Mouse (Mus musculus): Measurements from ENCODE around the gene Them7. TPM values are rescaled to one million over a fixed set of nuclear protein-coding genes. Genes with fewer than 3 reads are reported as not detected.
A peak's percentile ranks its signal among the peaks of the same experiment; 100 is the strongest.

Them7 gene
- total and polyA plus RNA-seq, 3 experiments, result not detected

GRCm38 (mm10) chr2:105427447-105427846, 203.3 kb downstream of the Them7 start:
- Histone ChIP-seq H3K9ac (ENCODE audit: control insufficient read depth, low read depth, low read length, poor library complexity, severe bottlenecking) (no peak overlapping the region), H3K9me3 (replicated peaks; ENCODE audit: insufficient read depth, low read length) (no peaks in the 10 kb centered on the region), H3K36me3 (ENCODE audit: control insufficient read depth in 1 of 2, insufficient read depth in 2 of 2, low read length in 2 of 2) (no peaks in the 10 kb centered on the region; a peak in 1 of 4 replicates), H3K27ac (ENCODE audit: control insufficient read depth, low read depth, low read length) (no peak overlapping the region), H3K4me1 (ENCODE audit: control insufficient read depth in 1 of 2, insufficient read depth in 2 of 2, low read length in 2 of 2) (peaks cover 0 to 3% of the 10 kb centered on the region in 2 experiments; a peak in 1 of 4 replicates), H3K79me2 (ENCODE audit: control insufficient read depth, insufficient read depth, low read length, poor library complexity) (no peaks in the 10 kb centered on the region), H3K27me3 (ENCODE audit: control insufficient read depth in 1 of 2, insufficient read depth in 2 of 2, low read length in 2 of 2) (peaks cover 0 to 1% of the 10 kb centered on the region in 2 experiments; a peak in 1 of 4 replicates), H3K4me3 (ENCODE audit: control insufficient read depth in 1 of 2, insufficient read depth in 1 of 2, low read depth in 2 of 2, low read length in 2 of 2) (no peak overlapping the region)
- TF ChIP-seq ZNF384 (IDR thresholded peaks at IDR 0.05; ENCODE audit: low read depth, low read length) (no peak), JUND (IDR thresholded peaks at IDR 0.05; ENCODE audit: low read depth, low read length) (no peak), SIN3A (IDR thresholded peaks at IDR 0.05; ENCODE audit: low read length) (no peak), TCF12 (IDR thresholded peaks at IDR 0.05; ENCODE audit: low read depth, low read length) (no peak), ETS1 (IDR thresholded peaks at IDR 0.05; ENCODE audit: low read depth, low read length) (no peak), TAL1 (IDR thresholded peaks at IDR 0.05; ENCODE audit: low read length) (no peak), ZMIZ1 (IDR thresholded peaks at IDR 0.05; ENCODE audit: low read depth, low read length) (no peak), UBTF (IDR thresholded peaks at IDR 0.05; ENCODE audit: borderline replicate concordance, insufficient read depth, low read depth, low read length) (no peak), MYB (IDR thresholded peaks at IDR 0.05; ENCODE audit: low read depth, low read length) (no peak), ZC3H11A (IDR thresholded peaks at IDR 0.05; ENCODE audit: low read depth, low read length) (no peak)
- no peak for DNase-seq (ENCODE audit: low read depth, low spot score)

GRCm38 (mm10) chr2:105428029-105428428, 203.9 kb downstream of the Them7 start:
- Histone ChIP-seq H3K27ac (ENCODE audit: control insufficient read depth, low read depth, low read length) (no peak overlapping the region), H3K4me3 (ENCODE audit: control insufficient read depth in 1 of 2, insufficient read depth in 1 of 2, low read depth in 2 of 2, low read length in 2 of 2) (no peak overlapping the region), H3K79me2 (ENCODE audit: control insufficient read depth, insufficient read depth, low read length, poor library complexity) (no peaks in the 10 kb centered on the region), H3K4me1 (ENCODE audit: control insufficient read depth in 1 of 2, insufficient read depth in 2 of 2, low read length in 2 of 2) (peaks cover 0 to 3% of the 10 kb centered on the region in 2 experiments; a peak in 1 of 4 replicates), H3K9ac (ENCODE audit: control insufficient read depth, low read depth, low read length, poor library complexity, severe bottlenecking) (no peak overlapping the region), H3K9me3 (replicated peaks; ENCODE audit: insufficient read depth, low read length) (no peaks in the 10 kb centered on the region), H3K27me3 (ENCODE audit: control insufficient read depth in 1 of 2, insufficient read depth in 2 of 2, low read length in 2 of 2) (peaks cover 0 to 1% of the 10 kb centered on the region in 2 experiments; a peak in 1 of 4 replicates), H3K36me3 (ENCODE audit: control insufficient read depth in 1 of 2, insufficient read depth in 2 of 2, low read length in 2 of 2) (no peaks in the 10 kb centered on the region; a peak in 1 of 4 replicates)
- peak; percentile 77 for DNase-seq (ENCODE audit: low read depth, low spot score)
- 0 out of 2 replicates have a peak, but pooled peaks have one; percentile 22 for TF ChIP-seq MAX (IDR thresholded peaks at IDR 0.05; ENCODE audit: low read length)
- peak; percentile 94 for TF ChIP-seq ZC3H11A (IDR thresholded peaks at IDR 0.05; ENCODE audit: low read depth, low read length)
- TF ChIP-seq TCF12 (IDR thresholded peaks at IDR 0.05; ENCODE audit: low read depth, low read length), result 0 out of 2 replicates have a peak, but pooled peaks have one; percentile 11
- TF ChIP-seq KAT2A (conservative IDR thresholded peaks at IDR 0.05; ENCODE audit: low read depth, low read length), result no peak
- no peak for TF ChIP-seq CHD2 (IDR thresholded peaks at IDR 0.05; ENCODE audit: low read length)
- TF ChIP-seq E2F4 (IDR thresholded peaks at IDR 0.05; ENCODE audit: borderline replicate concordance, low read depth, low read length), result no peak
- TF ChIP-seq JUND (IDR thresholded peaks at IDR 0.05; ENCODE audit: low read depth, low read length), result peak; percentile 60; the same call in 1 of the 2 replicates
- TF ChIP-seq MYC (IDR thresholded peaks at IDR 0.05; ENCODE audit: low read depth, low read length), result 0 out of 2 replicates have a peak, but pooled peaks have one; percentile 34
- TF ChIP-seq SMC3 (IDR thresholded peaks at IDR 0.05; ENCODE audit: low read depth, low read length), result peak; percentile 100
- TF ChIP-seq SIN3A (IDR thresholded peaks at IDR 0.05; ENCODE audit: low read length), result 0 out of 2 replicates have a peak, but pooled peaks have one; percentile 25
- TF ChIP-seq RAD21 (IDR thresholded peaks at IDR 0.05; ENCODE audit: low read depth, low read length), result peak; percentile 82
- TF ChIP-seq CTCF (IDR thresholded peaks at IDR 0.05 in 2 of 3, conservative IDR thresholded peaks at IDR 0.05 in 1 of 3; ENCODE audit: control insufficient read depth in 1 of 3, insufficient read depth in 1 of 3, low read depth in 2 of 3, low read length in 3 of 3, poor library complexity in 1 of 3, severe bottlenecking in 1 of 3), result peak; percentile 71 to 97 (median 83)
- 0 out of 2 replicates have a peak, but pooled peaks have one; percentile 19 for TF ChIP-seq HCFC1 (IDR thresholded peaks at IDR 0.05; ENCODE audit: low read depth, low read length)
